Mouse (Mus musculus) neutrophil, adult 59 days (primary cell): Measurements from ENCODE around the gene Ncoa3. TPM values are rescaled to one million over a fixed set of nuclear protein-coding genes. Genes with fewer than 3 reads are reported as not detected.

ENCODE experiments used
- total RNA-seq, 2 experiments: library from RNA; stranded (reverse); gene quantifications; 1 replicate in 1 of 2; 2 replicates in 1 of 2; pipeline ENCODE4 v1.2.4; 2023

The Ncoa3 gene
- total RNA-seq = 10 to 100 TPM; 95.3 to 99.7 TPM

GRCm38 (mm10) chr2:165992270-165993172 is at the start of gene Ncoa3:
TSS of gene Ncoa3 (plus strand) at chr2:165992636.

Other genes with a start within 250 kb of the Ncoa3 start
- gene Zmynd8, start 93.6 kb upstream of the Ncoa3 start, total RNA-seq = 10 to 100 TPM; 79.7 to 79.9 TPM
- gene Sulf2, start 163.0 kb downstream of the Ncoa3 start, total RNA-seq = 10 to 100 TPM; 33.0 to 55.6 TPM